Mouse (Mus musculus): Measurements from ENCODE around the gene Inpp4b. TPM values are rescaled to one million over a fixed set of nuclear protein-coding genes. Genes with fewer than 3 reads are reported as not detected.

Gene Inpp4b
- polyA plus RNA-seq, 1 experiment from 2014 or later, result 4.6 TPM

DNA sequence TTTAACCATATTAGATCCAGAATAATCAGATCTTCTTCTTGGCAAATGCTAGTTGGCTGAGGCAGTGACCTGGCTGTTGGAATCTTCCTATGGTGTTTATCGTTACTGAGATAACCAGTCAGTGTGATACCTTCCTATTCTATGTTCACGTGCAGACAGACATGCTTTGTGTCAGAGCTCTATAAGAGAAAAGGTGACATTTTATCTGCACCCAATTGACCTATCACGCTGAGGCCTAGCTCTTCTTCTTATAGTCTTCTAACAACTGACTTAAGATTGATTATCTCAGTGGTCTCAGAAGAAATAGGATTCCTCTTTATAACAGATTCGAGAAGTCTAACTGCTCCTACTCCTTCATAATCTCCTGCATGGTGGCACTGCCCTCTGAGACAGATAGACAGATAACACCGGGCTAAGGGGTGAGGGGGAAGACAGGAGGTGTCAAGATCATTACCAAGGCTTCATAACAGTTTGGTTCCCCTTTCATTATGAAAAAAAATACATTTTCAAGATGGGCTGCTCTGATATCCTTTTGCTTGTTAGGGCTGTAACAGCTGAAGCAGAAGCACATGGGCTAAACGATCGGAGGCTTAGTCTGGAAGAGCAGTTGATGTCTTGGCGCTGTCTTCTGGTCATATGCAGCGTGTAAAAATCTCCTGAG, 431.1 kb downstream of the Inpp4b start:
- Histone ChIP-seq H3K9ac (ENCODE audit: low read depth, low read length) (no peak overlapping the region), H3K4me1 (replicated peaks; ENCODE audit: control insufficient read depth, insufficient read depth, low read length) (no peaks in the 10 kb centered on the region), H3K36me3 (ENCODE audit: control insufficient read depth, insufficient read depth) (no peaks in the 10 kb centered on the region), H3K4me2 (replicated peaks; ENCODE audit: low read depth) (no peak overlapping the region), H3K4me3 (ENCODE audit: low read depth, low read length) (no peak overlapping the region), H3K27ac (ENCODE audit: low read depth, low read length) (no peak overlapping the region), H3K27me3 (replicated peaks; ENCODE audit: control insufficient read depth, insufficient read depth, low read length) (no peaks in the 10 kb centered on the region), H3K9me3 (ENCODE audit: control insufficient read depth) (no peaks in the 10 kb centered on the region)
- TF ChIP-seq CTCF (IDR thresholded peaks at IDR 0.05; ENCODE audit: low read depth), result no peak
- no peak for ATAC-seq
- WGBS, result 71% methylated on average over 9 of the region's 9 CpGs

DNA sequence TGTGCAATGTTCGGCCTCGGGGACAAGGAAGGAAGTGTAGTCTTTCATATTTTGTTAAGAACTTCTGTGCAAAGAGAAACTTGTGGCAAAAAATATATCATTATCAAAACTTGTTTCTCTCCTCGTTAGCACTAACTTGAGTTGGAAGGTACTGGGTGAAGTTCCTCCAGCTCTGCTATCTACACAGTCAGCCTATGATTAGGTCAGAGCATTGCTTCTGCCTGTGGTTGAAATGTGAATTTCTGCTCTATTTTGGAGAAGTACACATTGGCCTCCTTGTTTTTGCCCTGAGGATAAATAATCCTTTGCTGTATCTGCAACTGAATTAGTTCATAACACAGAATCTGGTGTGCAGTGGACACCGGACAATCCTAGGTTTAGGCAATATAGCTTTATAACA, 431.7 kb downstream of the Inpp4b start:
- no peaks in the 10 kb centered on the region for H3K4me1 ChIP-seq (replicated peaks; ENCODE audit: control insufficient read depth, insufficient read depth, low read length)
- no peaks in the 10 kb centered on the region for H3K27me3 ChIP-seq (replicated peaks; ENCODE audit: control insufficient read depth, insufficient read depth, low read length)
- 50% methylated on average over 4 of the region's 4 CpGs for WGBS
- H3K9ac ChIP-seq (ENCODE audit: low read depth, low read length), result no peak overlapping the region
- TF ChIP-seq CTCF (IDR thresholded peaks at IDR 0.05; ENCODE audit: low read depth), result no peak
- no peaks in the 10 kb centered on the region for H3K9me3 ChIP-seq (ENCODE audit: control insufficient read depth)
- no peak overlapping the region for H3K27ac ChIP-seq (ENCODE audit: low read depth, low read length)
- no peaks in the 10 kb centered on the region for H3K36me3 ChIP-seq (ENCODE audit: control insufficient read depth, insufficient read depth)
- ATAC-seq, result no peak
- no peak overlapping the region for H3K4me2 ChIP-seq (replicated peaks; ENCODE audit: low read depth)
- no peak overlapping the region for H3K4me3 ChIP-seq (ENCODE audit: low read depth, low read length)

DNA sequence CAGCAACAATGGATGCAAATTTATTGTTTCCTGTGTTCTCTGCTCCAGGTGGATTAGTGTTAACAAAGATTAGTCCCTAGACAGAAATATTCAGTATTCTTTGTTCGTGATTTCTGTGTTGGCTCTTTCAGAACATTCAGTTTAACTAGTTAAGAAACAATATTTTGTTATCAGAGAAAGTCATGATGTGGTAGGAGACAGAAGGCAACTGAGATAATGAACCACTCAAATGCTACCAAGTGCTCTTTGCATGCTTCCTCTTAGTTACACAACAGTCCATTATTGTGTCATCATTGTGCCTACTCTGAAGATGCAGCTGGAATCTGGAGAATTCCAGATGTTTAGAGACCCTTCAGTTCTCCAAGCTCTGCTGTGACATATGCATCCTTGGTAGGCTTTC, 432.1 kb downstream of the Inpp4b start:
- no peaks in the 10 kb centered on the region for H3K9me3 ChIP-seq (ENCODE audit: control insufficient read depth)
- H3K36me3 ChIP-seq (ENCODE audit: control insufficient read depth, insufficient read depth), result no peaks in the 10 kb centered on the region
- no peak overlapping the region for H3K27ac ChIP-seq (ENCODE audit: low read depth, low read length)
- no peak overlapping the region for H3K9ac ChIP-seq (ENCODE audit: low read depth, low read length)
- TF ChIP-seq CTCF (IDR thresholded peaks at IDR 0.05; ENCODE audit: low read depth), result no peak
- no peak for ATAC-seq
- no peaks in the 10 kb centered on the region for H3K4me1 ChIP-seq (replicated peaks; ENCODE audit: control insufficient read depth, insufficient read depth, low read length)
- H3K4me2 ChIP-seq (replicated peaks; ENCODE audit: low read depth), result no peak overlapping the region
- WGBS, result 43% methylated on average over 1 of the region's 1 CpGs
- no peaks in the 10 kb centered on the region for H3K27me3 ChIP-seq (replicated peaks; ENCODE audit: control insufficient read depth, insufficient read depth, low read length)
- no peak overlapping the region for H3K4me3 ChIP-seq (ENCODE audit: low read depth, low read length)

DNA sequence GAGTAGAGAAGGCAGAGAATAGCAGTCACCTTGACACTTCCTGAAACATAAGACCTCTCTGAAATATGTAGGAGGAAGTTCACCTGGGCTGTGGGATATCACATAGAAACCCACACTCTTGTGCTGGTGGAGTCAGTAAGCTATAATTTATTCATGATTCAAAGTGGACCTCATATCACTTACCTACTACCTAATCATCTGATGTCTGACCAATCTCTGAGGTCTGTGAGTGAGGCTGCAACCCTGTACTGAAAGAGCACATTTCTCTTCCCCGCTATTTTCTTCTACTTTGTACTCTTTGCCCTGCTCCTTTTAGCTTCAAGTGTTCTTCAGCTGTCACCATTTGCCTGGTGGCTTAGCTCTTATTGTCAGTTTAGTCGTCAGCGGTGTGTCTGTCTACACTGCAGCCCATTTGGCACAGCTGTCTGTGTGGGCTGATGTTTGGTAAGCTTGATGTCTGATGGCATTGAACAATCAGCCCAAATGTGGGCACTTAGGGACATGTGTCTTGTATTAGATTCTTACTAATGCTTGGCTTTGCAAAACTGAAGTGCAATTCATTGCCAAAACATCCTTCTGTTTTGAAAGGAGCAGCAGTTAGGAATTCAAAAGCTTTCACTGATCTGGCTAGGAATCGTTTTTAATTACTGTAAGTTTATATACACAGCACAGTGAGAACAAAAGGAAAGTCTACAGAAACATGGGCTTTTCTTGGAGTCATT, 434.3 kb downstream of the Inpp4b start:
- H3K27ac ChIP-seq (ENCODE audit: low read depth, low read length), result no peak overlapping the region
- WGBS, result 68% methylated on average over 4 of the region's 4 CpGs
- no peaks in the 10 kb centered on the region for H3K4me1 ChIP-seq (replicated peaks; ENCODE audit: control insufficient read depth, insufficient read depth, low read length)
- H3K9ac ChIP-seq (ENCODE audit: low read depth, low read length), result no peak overlapping the region
- no peak overlapping the region for H3K4me3 ChIP-seq (ENCODE audit: low read depth, low read length)
- no peaks in the 10 kb centered on the region for H3K27me3 ChIP-seq (replicated peaks; ENCODE audit: control insufficient read depth, insufficient read depth, low read length)
- H3K4me2 ChIP-seq (replicated peaks; ENCODE audit: low read depth), result no peak overlapping the region
- ATAC-seq, result no peak
- no peak for TF ChIP-seq CTCF (IDR thresholded peaks at IDR 0.05; ENCODE audit: low read depth)
- no peaks in the 10 kb centered on the region for H3K36me3 ChIP-seq (ENCODE audit: control insufficient read depth, insufficient read depth)
- no peaks in the 10 kb centered on the region for H3K9me3 ChIP-seq (ENCODE audit: control insufficient read depth)

DNA sequence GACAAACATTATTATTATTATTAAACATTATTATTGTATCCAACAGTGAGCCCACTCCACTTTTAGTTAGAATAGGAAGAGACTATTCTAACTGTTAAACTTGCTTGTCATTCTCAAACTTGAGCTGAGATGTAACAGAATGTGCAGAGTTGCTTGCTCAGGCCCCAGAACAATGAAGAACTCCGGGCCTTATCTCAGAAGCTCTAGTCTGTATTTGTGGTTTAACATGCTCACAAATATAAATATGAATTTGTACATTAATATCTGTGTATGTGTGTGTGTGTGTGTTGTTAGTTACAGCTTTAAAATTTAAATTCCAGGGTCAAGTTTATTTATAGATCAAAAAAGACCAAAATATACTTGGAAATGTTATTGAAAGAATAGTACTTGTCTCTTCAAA, 435.3 kb downstream of the Inpp4b start:
- ATAC-seq, result no peak
- Histone ChIP-seq H3K4me1 (replicated peaks; ENCODE audit: control insufficient read depth, insufficient read depth, low read length) (no peaks in the 10 kb centered on the region), H3K4me2 (replicated peaks; ENCODE audit: low read depth) (no peak overlapping the region), H3K27ac (ENCODE audit: low read depth, low read length) (no peak overlapping the region), H3K4me3 (ENCODE audit: low read depth, low read length) (no peak overlapping the region), H3K36me3 (ENCODE audit: control insufficient read depth, insufficient read depth) (no peaks in the 10 kb centered on the region), H3K9me3 (ENCODE audit: control insufficient read depth) (no peaks in the 10 kb centered on the region), H3K9ac (ENCODE audit: low read depth, low read length) (no peak overlapping the region), H3K27me3 (replicated peaks; ENCODE audit: control insufficient read depth, insufficient read depth, low read length) (no peaks in the 10 kb centered on the region)
- 80% methylated on average over 1 of the region's 1 CpGs for WGBS
- no peak for TF ChIP-seq CTCF (IDR thresholded peaks at IDR 0.05; ENCODE audit: low read depth)

DNA sequence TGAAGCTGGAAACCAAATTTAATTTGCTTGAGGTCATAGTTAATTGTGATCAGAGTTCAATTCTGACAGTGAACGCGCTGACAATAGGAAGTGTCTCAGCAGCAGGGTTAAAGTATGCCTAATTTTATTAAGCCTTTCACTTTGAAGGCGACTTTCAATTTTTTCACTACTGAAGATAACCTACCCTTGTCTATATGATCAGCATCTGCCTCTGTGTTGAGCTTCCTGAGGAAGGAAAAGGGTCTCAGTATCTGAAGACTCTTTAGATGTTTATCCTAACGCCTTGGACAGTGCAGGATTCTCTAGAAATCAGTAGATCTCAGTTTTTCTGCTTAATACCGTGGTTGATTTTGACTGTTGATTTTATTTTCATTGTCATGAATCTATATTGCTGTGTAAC, 437.1 kb downstream of the Inpp4b start:
- no peaks in the 10 kb centered on the region for H3K4me1 ChIP-seq (replicated peaks; ENCODE audit: control insufficient read depth, insufficient read depth, low read length)
- no peaks in the 10 kb centered on the region for H3K36me3 ChIP-seq (ENCODE audit: control insufficient read depth, insufficient read depth)
- no peak overlapping the region for H3K9ac ChIP-seq (ENCODE audit: low read depth, low read length)
- TF ChIP-seq CTCF (IDR thresholded peaks at IDR 0.05; ENCODE audit: low read depth), result no peak
- no peaks in the 10 kb centered on the region for H3K27me3 ChIP-seq (replicated peaks; ENCODE audit: control insufficient read depth, insufficient read depth, low read length)
- ATAC-seq, result no peak
- no peak overlapping the region for H3K4me3 ChIP-seq (ENCODE audit: low read depth, low read length)
- no peak overlapping the region for H3K27ac ChIP-seq (ENCODE audit: low read depth, low read length)
- H3K4me2 ChIP-seq (replicated peaks; ENCODE audit: low read depth), result no peak overlapping the region
- 86% methylated on average over 5 of the region's 5 CpGs for WGBS
- no peaks in the 10 kb centered on the region for H3K9me3 ChIP-seq (ENCODE audit: control insufficient read depth)

Data from intestine, postnatal 0 days (tissue).